Comparison of ENCODE assay signal across 18 mouse cellular contexts in genomic region chr14:122140126-122140525, GRCm38 (mm10).
"Had no signal": no experiment of that assay in that cellular context is flagged by ENCODE, and none has a peak within 500 bp of the region (broad histone marks: within the 10 kb centered on the region; RNA-seq: fewer than 3 reads in every experiment).

No protein-coding gene starts in this region.

- H3K4me1 ChIP-seq: liver, embryonic 15.5 days; lung, embryonic 15.5 days; midbrain, embryonic 12.5 days; neural tube, embryonic 12.5 days; stomach, embryonic 15.5 days had no signal

- H3K27me3 ChIP-seq: liver, embryonic 15.5 days; lung, embryonic 15.5 days; megakaryocyte, embryonic 14.5 days; midbrain, embryonic 12.5 days; neural tube, embryonic 12.5 days; stomach, embryonic 15.5 days had no signal

- H3K27ac ChIP-seq: liver, embryonic 15.5 days; lung, embryonic 15.5 days; macrophage; midbrain, embryonic 12.5 days; neural tube, embryonic 12.5 days; stomach, embryonic 15.5 days had no signal

- DNase-seq: liver, postnatal 0 days; lung, adult 2 months; lung, postnatal 14 days; lung, postnatal 36 days; midbrain, embryonic 14.5 days; right cerebral cortex, postnatal 14 days; thymus, adult 18-20 months; thymus, postnatal 14 days; thymus, postnatal 4 days had no signal

- H3K4me2 ChIP-seq: liver, embryonic 15.5 days; lung, embryonic 15.5 days; midbrain, embryonic 12.5 days; neural tube, embryonic 12.5 days; stomach, embryonic 15.5 days had no signal

- H3K9me3 ChIP-seq: liver, embryonic 15.5 days; lung, embryonic 15.5 days; megakaryocyte, embryonic 14.5 days; midbrain, embryonic 12.5 days; neural tube, embryonic 12.5 days; stomach, embryonic 15.5 days had no signal

- H3K9ac ChIP-seq: liver, embryonic 15.5 days; liver, postnatal 0 days; lung, embryonic 15.5 days; midbrain, embryonic 12.5 days; neural tube, embryonic 12.5 days; stomach, embryonic 15.5 days had no signal

- H3K4me3 ChIP-seq: liver, embryonic 15.5 days; lung, embryonic 15.5 days; megakaryocyte, embryonic 14.5 days; midbrain, embryonic 12.5 days; neural tube, embryonic 12.5 days; stomach, embryonic 15.5 days had no signal

- ATAC-seq: liver, postnatal 0 days; lung, postnatal 0 days; midbrain, embryonic 16.5 days had no signal
